In genomic region chr14:99045378-99046030, GRCm38 (mm10) we compare ENCODE assay signal across 8 mouse cellular contexts. TPM values are rescaled to one million over a fixed set of nuclear protein-coding genes. Genes with fewer than 3 reads are reported as not detected.
DNase-seq lines count a peak whose midpoint lies in the region; ATAC-seq lines count a peak whose summit lies in the region.

No protein-coding gene starts in this region.

- DNase-seq in kidney, adult 9 months: no peak
- peak; percentile 50 for DNase-seq in Muller cell, postnatal 12 days (ENCODE audit: inconsistent ontology term)
- peak; percentile 51 for DNase-seq in limb, embryonic 11.5 days (ENCODE audit: low spot score)
- no peak for DNase-seq in frontal cortex, postnatal 10 days (ENCODE audit: low spot score in 2 of 2)
- DNase-seq in cerebellum, adult 8-10 months: no peak

- H3K36me3 ChIP-seq in kidney, embryonic 14.5 days (ENCODE audit: control insufficient read depth, insufficient read depth, low read length): peaks cover 4% of the 10 kb centered on the region; the same call in 1 of the 2 replicates
- H3K36me3 ChIP-seq in forebrain, embryonic 13.5 days (ENCODE audit: poor library complexity, severe bottlenecking): no peaks in the 10 kb centered on the region
- H3K36me3 ChIP-seq in limb, embryonic 11.5 days (ENCODE audit: control insufficient read depth, insufficient read depth, low read length): no peaks in the 10 kb centered on the region
- no peaks in the 10 kb centered on the region for H3K36me3 ChIP-seq in midbrain, embryonic 16.5 days (ENCODE audit: control insufficient read depth, insufficient read depth, low read length)

- H3K27me3 ChIP-seq in kidney, embryonic 14.5 days (ENCODE audit: control insufficient read depth, insufficient read depth, low read length): no peaks in the 10 kb centered on the region
- H3K27me3 ChIP-seq in forebrain, embryonic 13.5 days: no peaks in the 10 kb centered on the region
- no peaks in the 10 kb centered on the region for H3K27me3 ChIP-seq in limb, embryonic 11.5 days (ENCODE audit: control insufficient read depth, insufficient read depth, low read length)
- H3K27me3 ChIP-seq in midbrain, embryonic 16.5 days (ENCODE audit: control insufficient read depth, insufficient read depth, low read depth, low read length): no peaks in the 10 kb centered on the region

- peak overlapping the region; percentile 70 for H3K4me2 ChIP-seq in kidney, embryonic 14.5 days (replicated peaks; ENCODE audit: low read depth, low read length)
- H3K4me2 ChIP-seq in forebrain, embryonic 13.5 days: peak overlapping the region; percentile 78
- peak overlapping the region; percentile 47 for H3K4me2 ChIP-seq in limb, embryonic 11.5 days (ENCODE audit: low read depth, severe bottlenecking)
- peak overlapping the region; percentile 71 for H3K4me2 ChIP-seq in midbrain, embryonic 16.5 days (ENCODE audit: low read length)

- peaks cover 26% of the 10 kb centered on the region for H3K4me1 ChIP-seq in kidney, embryonic 14.5 days (ENCODE audit: control insufficient read depth, insufficient read depth, low read length)
- H3K4me1 ChIP-seq in forebrain, embryonic 13.5 days: peaks cover 38% of the 10 kb centered on the region
- H3K4me1 ChIP-seq in limb, embryonic 11.5 days (ENCODE audit: control insufficient read depth, insufficient read depth, low read length): peaks cover 9% of the 10 kb centered on the region
- H3K4me1 ChIP-seq in midbrain, embryonic 16.5 days (ENCODE audit: control insufficient read depth, insufficient read depth, low read length): peaks cover 19% of the 10 kb centered on the region

- no peaks in the 10 kb centered on the region for H3K9me3 ChIP-seq in kidney, embryonic 14.5 days (ENCODE audit: control insufficient read depth, low read length)
- H3K9me3 ChIP-seq in forebrain, embryonic 13.5 days (replicated peaks): no peaks in the 10 kb centered on the region
- no peaks in the 10 kb centered on the region for H3K9me3 ChIP-seq in limb, embryonic 11.5 days (ENCODE audit: control insufficient read depth, low read length)
- no peaks in the 10 kb centered on the region for H3K9me3 ChIP-seq in midbrain, embryonic 16.5 days (replicated peaks; ENCODE audit: control insufficient read depth, low read length, poor library complexity, severe bottlenecking)

- peak; percentile 28 for ATAC-seq in kidney, embryonic 14.5 days (ENCODE audit: low FRiP score, low TSS enrichment)
- ATAC-seq in forebrain, embryonic 13.5 days: peak; percentile 34
- peak; percentile 27; the same call in 1 of the 2 replicates for ATAC-seq in limb, embryonic 11.5 days (ENCODE audit: insufficient number of reproducible peaks, low FRiP score, low TSS enrichment, low read depth)
- peak; percentile 23 for ATAC-seq in midbrain, embryonic 16.5 days

- WGBS in kidney, embryonic 14.5 days: under 1% methylated on average over 57 of the region's 70 CpGs
- WGBS in forebrain, embryonic 13.5 days: under 1% methylated on average over 55 of the region's 70 CpGs
- WGBS in limb, embryonic 11.5 days: under 1% methylated on average over 66 of the region's 70 CpGs
- WGBS in midbrain, embryonic 16.5 days: under 1% methylated on average over 68 of the region's 70 CpGs

- H3K4me3 ChIP-seq in kidney, embryonic 14.5 days (ENCODE audit: low read length): peak overlapping the region; percentile 99
- H3K4me3 ChIP-seq in forebrain, embryonic 13.5 days: peak overlapping the region; percentile 99
- peak overlapping the region; percentile 97 for H3K4me3 ChIP-seq in limb, embryonic 11.5 days (ENCODE audit: low read depth, low read length)
- H3K4me3 ChIP-seq in midbrain, embryonic 16.5 days (ENCODE audit: low read depth, low read length): peak overlapping the region; percentile 81

- H3K27ac ChIP-seq in kidney, embryonic 14.5 days (ENCODE audit: low read depth, low read length): peak overlapping the region; percentile 89
- H3K27ac ChIP-seq in forebrain, embryonic 13.5 days: peak overlapping the region; percentile 83
- H3K27ac ChIP-seq in limb, embryonic 11.5 days (replicated peaks; ENCODE audit: low read depth, low read length): peak overlapping the region; percentile 84
- H3K27ac ChIP-seq in midbrain, embryonic 16.5 days (ENCODE audit: low read length): peak overlapping the region; percentile 79

- peak overlapping the region; percentile 97 for H3K9ac ChIP-seq in kidney, embryonic 14.5 days (ENCODE audit: low read depth, low read length)
- peak overlapping the region; percentile 96 for H3K9ac ChIP-seq in forebrain, embryonic 13.5 days
- H3K9ac ChIP-seq in limb, embryonic 11.5 days (ENCODE audit: low read length): peak overlapping the region; percentile 96
- peak overlapping the region; percentile 91 for H3K9ac ChIP-seq in midbrain, embryonic 16.5 days (ENCODE audit: low read depth, low read length)

RNA-seq across cellular contexts. Expression of gene Mzt1, which starts 0.4 kb away (rescaled TPM):
- polyA plus RNA-seq in kidney, embryonic 14.5 days (2014; fragmentation: Nextera tagmentation; extraction: Ambion mirVana): 66.0 and 86.2 TPM in 2 replicates
- polyA plus RNA-seq in forebrain, embryonic 13.5 days (2015; fragmentation: Nextera tagmentation; extraction: Ambion mirVana): 131 and 146 TPM in 2 replicates
- 104 and 109 TPM in 2 replicates for polyA plus RNA-seq in limb, embryonic 11.5 days (2014; fragmentation: Nextera tagmentation; extraction: Ambion mirVana)
- 103 and 117 TPM in 2 replicates for polyA plus RNA-seq in midbrain, embryonic 16.5 days (2015; fragmentation: Nextera tagmentation; extraction: Ambion mirVana)

RNA-seq across cellular contexts. Expression of gene Bora, which starts 0.5 kb away (rescaled TPM):
- polyA plus RNA-seq in kidney, embryonic 14.5 days (2014; fragmentation: Nextera tagmentation; extraction: Ambion mirVana): 77.1 and 97.6 TPM in 2 replicates
- 48.2 and 50.4 TPM in 2 replicates for polyA plus RNA-seq in forebrain, embryonic 13.5 days (2015; fragmentation: Nextera tagmentation; extraction: Ambion mirVana)
- 94.8 and 103 TPM in 2 replicates for polyA plus RNA-seq in limb, embryonic 11.5 days (2014; fragmentation: Nextera tagmentation; extraction: Ambion mirVana)
- 9.3 and 11.8 TPM in 2 replicates for polyA plus RNA-seq in midbrain, embryonic 16.5 days (2015; fragmentation: Nextera tagmentation; extraction: Ambion mirVana)

RNA-seq across cellular contexts. Expression of gene Rpl36a-ps1, which starts 51.4 kb away (rescaled TPM):
- polyA plus RNA-seq in kidney, embryonic 14.5 days (2014; fragmentation: Nextera tagmentation; extraction: Ambion mirVana): 2.6 and 2.9 TPM in 2 replicates
- 0.74 TPM in 1 of 2 replicates, not detected in the other for polyA plus RNA-seq in forebrain, embryonic 13.5 days (2015; fragmentation: Nextera tagmentation; extraction: Ambion mirVana)
- polyA plus RNA-seq in limb, embryonic 11.5 days (2014; fragmentation: Nextera tagmentation; extraction: Ambion mirVana): 1.6 and 1.8 TPM in 2 replicates
- 0.63 TPM in 1 of 2 replicates, not detected in the other for polyA plus RNA-seq in midbrain, embryonic 16.5 days (2015; fragmentation: Nextera tagmentation; extraction: Ambion mirVana)

RNA-seq across cellular contexts. Expression of gene Pibf1, which starts 53.7 kb away (rescaled TPM):
- 24.1 and 24.9 TPM in 2 replicates for polyA plus RNA-seq in kidney, embryonic 14.5 days (2014; fragmentation: Nextera tagmentation; extraction: Ambion mirVana)
- 21.2 and 21.6 TPM in 2 replicates for polyA plus RNA-seq in forebrain, embryonic 13.5 days (2015; fragmentation: Nextera tagmentation; extraction: Ambion mirVana)
- polyA plus RNA-seq in limb, embryonic 11.5 days (2014; fragmentation: Nextera tagmentation; extraction: Ambion mirVana): 24.8 and 29.9 TPM in 2 replicates
- 17.2 and 19.3 TPM in 2 replicates for polyA plus RNA-seq in midbrain, embryonic 16.5 days (2015; fragmentation: Nextera tagmentation; extraction: Ambion mirVana)

RNA-seq across cellular contexts. Expression of gene Dis3, which starts 54.1 kb away (rescaled TPM):
- 28.7 and 46.5 TPM in 2 replicates for polyA plus RNA-seq in kidney, embryonic 14.5 days (2014; fragmentation: Nextera tagmentation; extraction: Ambion mirVana)
- 24.8 and 29.8 TPM in 2 replicates for polyA plus RNA-seq in forebrain, embryonic 13.5 days (2015; fragmentation: Nextera tagmentation; extraction: Ambion mirVana)
- 50.4 and 56.5 TPM in 2 replicates for polyA plus RNA-seq in limb, embryonic 11.5 days (2014; fragmentation: Nextera tagmentation; extraction: Ambion mirVana)
- polyA plus RNA-seq in midbrain, embryonic 16.5 days (2015; fragmentation: Nextera tagmentation; extraction: Ambion mirVana): 22.6 and 26.9 TPM in 2 replicates

Comparison
In these comparisons a context has a peak if more than half of its experiments do, and no peak if none do; other contexts are left out.
1. DNase-seq: peak in Muller cell, postnatal 12 days (single experiment) and limb, embryonic 11.5 days (single experiment); none in kidney, adult 9 months (single experiment), frontal cortex, postnatal 10 days (0 of 2) and cerebellum, adult 8-10 months (single experiment).
2. Peak in every context shown above with its lines, with median percentiles within 50 percentile points of each other: ATAC-seq, H3K27ac ChIP-seq, H3K4me2 ChIP-seq, H3K4me3 ChIP-seq and H3K9ac ChIP-seq.